Mouse (Mus musculus) fibroblast of lung, adult 2 months (primary cell): ENCODE measurements around the gene Cdc42se1.
A peak's percentile ranks its signal among the peaks of the same experiment; 100 is the strongest.

Experiments used
- DNase-seq: peaks from one replicate; pipeline ENCODE4 v3.0.0-alpha.2; 2011; ENCODE audit warnings: low read depth

The Cdc42se1 gene

GRCm38 (mm10) chr3:95224295-95224694, 4.2 kb upstream of the Cdc42se1 start:
- no peak for DNase-seq

GRCm38 (mm10) chr3:95227214-95227613, 1.3 kb upstream of the Cdc42se1 start:
- DNase-seq = no peak

- no peak for DNase-seq
Observed at GRCm38 (mm10) chr3:95228894-95229780, 605 bp downstream of the Cdc42se1 start.

GRCm38 (mm10) chr3:95229781-95230494, 1.4 kb downstream of the Cdc42se1 start:
- DNase-seq = no peak

GRCm38 (mm10) chr3:95230495-95231297, 2.2 kb downstream of the Cdc42se1 start:
- DNase-seq = no peak

GRCm38 (mm10) chr3:95231298-95232221, 3.0 kb downstream of the Cdc42se1 start, which contains the start of gene Mllt11:
Gene Mllt11 (minus strand): TSS chr3:95232171.
- DNase-seq = no peak

- no peak for DNase-seq
Observed at GRCm38 (mm10) chr3:95232771-95233170, 4.2 kb downstream of the Cdc42se1 start.

GRCm38 (mm10) chr3:95233303-95233980, 4.9 kb downstream of the Cdc42se1 start:
- DNase-seq = no peak

- DNase-seq = no peak
Observed at GRCm38 (mm10) chr3:95235386-95236301, 7.1 kb downstream of the Cdc42se1 start.

- DNase-seq = no peak
Observed at GRCm38 (mm10) chr3:95237541-95238099, 9.1 kb downstream of the Cdc42se1 start.

- DNase-seq = no peak
Observed at GRCm38 (mm10) chr3:95239022-95239421, 10.5 kb downstream of the Cdc42se1 start.

GRCm38 (mm10) chr3:95239971-95240370, 11.4 kb downstream of the Cdc42se1 start:
- DNase-seq = no peak

GRCm38 (mm10) chr3:95240900-95241299, 12.4 kb downstream of the Cdc42se1 start:
- no peak for DNase-seq

- no peak for DNase-seq
Observed at GRCm38 (mm10) chr3:95241498-95241897, 13.0 kb downstream of the Cdc42se1 start, which contains the start of gene Gm128. Gene Gm128 (minus strand): TSS chr3:95241598.

GRCm38 (mm10) chr3:95243086-95243485, 14.6 kb downstream of the Cdc42se1 start:
- DNase-seq = no peak

GRCm38 (mm10) chr3:95246465-95247231, 18.1 kb downstream of the Cdc42se1 start:
- DNase-seq = peak; percentile 84

- DNase-seq = no peak
Observed at GRCm38 (mm10) chr3:95247660-95248336, 19.3 kb downstream of the Cdc42se1 start.

GRCm38 (mm10) chr3:95250361-95250760, 21.8 kb downstream of the Cdc42se1 start:
- no peak for DNase-seq
